ENCODE assay signal across 7 mouse cellular contexts in the genomic region with DNA sequence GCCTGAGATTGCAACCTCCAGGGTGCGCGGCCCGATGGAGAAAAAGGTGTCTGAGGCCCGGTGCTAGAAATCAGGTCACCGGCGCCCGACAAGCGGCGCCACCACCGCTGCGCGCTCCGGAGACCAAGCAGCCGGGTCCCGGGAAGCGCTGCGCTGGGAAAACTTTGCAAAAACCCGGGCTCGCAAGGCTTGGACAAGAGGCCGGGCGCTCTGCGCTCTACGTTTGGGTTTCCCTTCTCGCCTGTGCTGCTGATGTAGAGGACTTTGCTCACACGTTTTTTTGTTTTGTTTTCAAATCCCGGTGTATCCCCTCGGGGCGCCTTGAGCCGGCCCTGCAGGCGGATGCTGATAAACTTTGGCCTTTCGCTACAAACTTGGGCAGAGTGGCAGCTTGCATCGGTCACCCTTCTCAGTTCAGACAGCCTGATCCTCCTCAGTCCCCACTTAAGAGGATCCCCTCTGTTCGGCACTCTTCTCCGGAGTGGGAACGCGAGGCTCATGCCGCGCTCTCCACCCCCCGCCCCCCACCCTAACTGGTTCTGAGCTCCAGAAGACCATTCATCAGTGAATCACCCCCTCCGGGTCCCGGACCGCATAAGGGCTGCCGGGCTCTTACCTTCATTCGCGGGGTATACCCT. TPM values are rescaled to one million over a fixed set of nuclear protein-coding genes. Genes with fewer than 3 reads are reported as not detected.
DNase-seq lines count a peak whose midpoint lies in the region; ATAC-seq and TF ChIP-seq lines count a peak whose summit lies in the region.

No protein-coding gene starts in this region.

- no peak for TF ChIP-seq POLR2A in brain, embryonic 14.5 days (IDR thresholded peaks at IDR 0.05; ENCODE audit: borderline replicate concordance, extremely low read depth, insufficient read depth, insufficient read length, poor library complexity, severe bottlenecking)

- peaks cover 57% of the 10 kb centered on the region for H3K4me1 ChIP-seq in hindbrain, embryonic 13.5 days (replicated peaks)
- peaks cover 15% of the 10 kb centered on the region for H3K4me1 ChIP-seq in limb, embryonic 11.5 days (ENCODE audit: control insufficient read depth, insufficient read depth, low read length)
- 0 out of 2 replicates have a peak, but pooled peaks cover 3% of the 10 kb centered on the region for H3K4me1 ChIP-seq in stomach, postnatal 0 days (replicated peaks; ENCODE audit: control insufficient read depth, insufficient read depth)

- H3K4me2 ChIP-seq in hindbrain, embryonic 13.5 days: peak overlapping the region; percentile 73
- peak overlapping the region; percentile 85 for H3K4me2 ChIP-seq in limb, embryonic 11.5 days (ENCODE audit: low read depth, severe bottlenecking)
- H3K4me2 ChIP-seq in stomach, postnatal 0 days (replicated peaks; ENCODE audit: low read depth): peak overlapping the region; percentile 91

- peak overlapping the region; percentile 69 for H3K4me3 ChIP-seq in hindbrain, embryonic 13.5 days
- peak overlapping the region; percentile 78 for H3K4me3 ChIP-seq in limb, embryonic 11.5 days (ENCODE audit: low read depth, low read length)
- H3K4me3 ChIP-seq in stomach, postnatal 0 days (ENCODE audit: low read depth, low read length): peak overlapping the region; percentile 59

- ATAC-seq in hindbrain, embryonic 13.5 days (ENCODE audit: low FRiP score): peak; percentile 55
- peak; percentile 32; the same call in 1 of the 2 replicates for ATAC-seq in limb, embryonic 11.5 days (ENCODE audit: insufficient number of reproducible peaks, low FRiP score, low TSS enrichment, low read depth)
- ATAC-seq in megakaryocyte-erythroid progenitor cell, adult 5-6 weeks (replicated peaks; ENCODE audit: low FRiP score, low TSS enrichment, poor library complexity, severe bottlenecking): peak; percentile 26; the same call in 1 of the 2 replicates
- peak; percentile 33; the same call in 1 of the 2 replicates for ATAC-seq in stomach, postnatal 0 days (ENCODE audit: low FRiP score, low TSS enrichment)

- peak; percentile 58 for DNase-seq in R1 (ENCODE audit: low read depth, low spot score)
- DNase-seq in brain, embryonic 14.5 days (ENCODE audit: low read depth): peak; percentile 69
- DNase-seq in gastrocnemius, adult 18-20 months (ENCODE audit: low spot score): peak; percentile 15
- DNase-seq in limb, embryonic 11.5 days (ENCODE audit: low spot score): peak; percentile 73
- DNase-seq in stomach, postnatal 0 days (ENCODE audit: low spot score): peak; percentile 73

- peak overlapping the region; percentile 82 for H3K9ac ChIP-seq in hindbrain, embryonic 13.5 days
- peak overlapping the region; percentile 92 for H3K9ac ChIP-seq in limb, embryonic 11.5 days (ENCODE audit: low read length)
- peak overlapping the region; percentile 63 for H3K9ac ChIP-seq in stomach, postnatal 0 days (ENCODE audit: low read length)

- under 1% methylated on average over 45 of the region's 45 CpGs for WGBS in hindbrain, embryonic 13.5 days
- WGBS in limb, embryonic 11.5 days: under 1% methylated on average over 45 of the region's 45 CpGs
- WGBS in stomach, postnatal 0 days: under 1% methylated on average over 45 of the region's 45 CpGs

- no peaks in the 10 kb centered on the region for H3K27me3 ChIP-seq in hindbrain, embryonic 13.5 days
- H3K27me3 ChIP-seq in limb, embryonic 11.5 days (ENCODE audit: control insufficient read depth, insufficient read depth, low read length): no peaks in the 10 kb centered on the region
- H3K27me3 ChIP-seq in stomach, postnatal 0 days (ENCODE audit: control insufficient read depth, insufficient read depth, low read length): no peaks in the 10 kb centered on the region

- TF ChIP-seq CTCF in brain, embryonic 14.5 days (IDR thresholded peaks at IDR 0.05; ENCODE audit: borderline replicate concordance, extremely low read depth, insufficient read depth, insufficient read length): no peak
- peak; percentile 51 for TF ChIP-seq CTCF in stomach, postnatal 0 days (IDR thresholded peaks at IDR 0.05; ENCODE audit: low read depth)

- no peak for TF ChIP-seq EP300 in stomach, postnatal 0 days (optimal IDR thresholded peaks at IDR 0.05)

- H3K27ac ChIP-seq in hindbrain, embryonic 13.5 days: peak overlapping the region; percentile 92
- peak overlapping the region; percentile 82 for H3K27ac ChIP-seq in limb, embryonic 11.5 days (replicated peaks; ENCODE audit: low read depth, low read length)
- H3K27ac ChIP-seq in stomach, postnatal 0 days (replicated peaks): peak overlapping the region; percentile 13; the same call in 1 of the 2 replicates

- H3K9me3 ChIP-seq in hindbrain, embryonic 13.5 days: no peaks in the 10 kb centered on the region
- no peaks in the 10 kb centered on the region for H3K9me3 ChIP-seq in limb, embryonic 11.5 days (ENCODE audit: control insufficient read depth, low read length)
- no peaks in the 10 kb centered on the region for H3K9me3 ChIP-seq in stomach, postnatal 0 days (ENCODE audit: control insufficient read depth, low read length)

- H3K36me3 ChIP-seq in hindbrain, embryonic 13.5 days: no peaks in the 10 kb centered on the region
- no peaks in the 10 kb centered on the region; the same call in 1 of the 2 replicates for H3K36me3 ChIP-seq in limb, embryonic 11.5 days (ENCODE audit: control insufficient read depth, insufficient read depth, low read length)
- H3K36me3 ChIP-seq in stomach, postnatal 0 days (ENCODE audit: control insufficient read depth, insufficient read depth, low read length): no peaks in the 10 kb centered on the region

RNA-seq across cellular contexts. Expression of a gene that starts 0.4 kb away (rescaled TPM):
- 56.5 and 61.0 TPM in 2 replicates for polyA plus RNA-seq in brain, embryonic 14.5 days (2012; rRNA removed)
- 1 to 10 TPM; 1.2 to 2.1 TPM for total RNA-seq in gastrocnemius, adult 18-20 months (2021)
- polyA plus RNA-seq in hindbrain, embryonic 13.5 days (2015; fragmentation: Nextera tagmentation; extraction: Ambion mirVana): 37.3 and 39.1 TPM in 2 replicates
- polyA plus RNA-seq in limb, embryonic 11.5 days (2014; fragmentation: Nextera tagmentation; extraction: Ambion mirVana): 41.9 and 52.3 TPM in 2 replicates
- 0.25 and 1.2 TPM in 2 replicates for total RNA-seq in megakaryocyte-erythroid progenitor cell, adult 5-6 weeks (2014; fragmentation: Nextera tagmentation)
- 0.09 and 0.42 TPM in 2 replicates for total RNA-seq in megakaryocyte-erythroid progenitor cell, adult 5-6 weeks (2017)
- 3.8 and 5.4 TPM in 2 replicates for polyA plus RNA-seq in stomach, postnatal 0 days (2015; fragmentation: Nextera tagmentation; extraction: Ambion mirVana)

Comparison
In these comparisons a context has a peak if more than half of its experiments do, and no peak if none do; other contexts are left out.
1. Peak in every context shown above with its lines: DNase-seq, ATAC-seq, H3K4me3 ChIP-seq and H3K27ac ChIP-seq.
2. DNase-seq: peak in every context shown above with its lines; median percentile 73 in limb, embryonic 11.5 days; 73 in stomach, postnatal 0 days; 69 in brain, embryonic 14.5 days; 58 in R1; 15 in gastrocnemius, adult 18-20 months.
3. H3K27ac ChIP-seq: peak in every context shown above with its lines; median percentile 92 in hindbrain, embryonic 13.5 days; 82 in limb, embryonic 11.5 days; 13 in stomach, postnatal 0 days.